Mouse (Mus musculus) urinary bladder, adult 2 months (tissue): Measurements from ENCODE around the gene Spink4. TPM values are rescaled to one million over a fixed set of nuclear protein-coding genes. Genes with fewer than 3 reads are reported as not detected.

Source experiments
- DNase-seq: peaks from one replicate; pipeline ENCODE4 v3.0.0; 2022; ENCODE audit warnings: low spot score
- polyA plus RNA-seq: library from polyadenylated mRNA; depleted of rRNA; stranded (reverse); fragments of >200 nt; gene quantifications from 2 replicates; pipeline ENCODE4 v1.2.3, GENCODE M21; 2012; rRNA removed

Gene Spink4
- polyA plus RNA-seq = 0.37 TPM in 1 of 2 replicates, not detected in the other

DNA sequence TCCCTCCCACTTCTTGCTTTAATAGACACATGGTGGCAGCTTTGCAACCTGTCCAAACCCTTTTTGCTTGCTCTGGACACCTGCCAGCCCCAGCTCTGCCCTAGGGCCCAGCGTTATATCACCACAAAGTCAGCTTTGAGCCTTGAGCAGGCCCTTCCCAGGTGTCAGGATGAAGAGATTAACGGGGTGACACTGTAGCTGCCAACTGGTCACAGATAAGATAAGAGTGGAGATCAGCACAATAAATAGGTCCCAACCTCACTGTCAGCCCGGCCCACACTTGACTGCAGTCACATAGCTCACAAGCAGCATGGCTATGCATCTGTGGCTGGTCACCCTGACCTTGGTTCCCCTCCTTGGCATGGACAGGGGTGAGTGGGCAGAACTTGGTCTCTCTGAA is at the start of gene Spink4:
Spink4 (plus strand) TSS at position 268 of the 400 bp plus-strand sequence.
- DNase-seq = no peak

DNA sequence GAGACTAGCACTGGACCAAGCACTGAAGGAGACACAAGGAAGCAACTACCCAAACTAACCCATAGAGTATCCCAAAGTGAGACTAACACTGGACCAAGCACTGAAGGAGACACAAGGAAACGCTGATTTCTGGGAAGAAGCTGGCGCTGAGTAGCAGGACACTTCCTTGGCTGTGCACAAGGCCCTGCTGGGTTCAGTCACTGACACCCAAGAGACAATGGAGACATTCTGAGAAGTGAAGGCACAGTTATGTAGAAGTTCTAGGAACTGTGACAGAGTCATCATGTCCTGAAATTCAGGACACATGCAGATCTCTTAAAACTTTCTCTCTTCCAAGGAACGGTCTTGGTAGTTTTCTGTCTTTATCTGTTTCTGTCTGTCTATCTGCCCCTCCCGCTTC is 49.6 kb upstream of the Spink4 start:
- DNase-seq = no peak

DNA sequence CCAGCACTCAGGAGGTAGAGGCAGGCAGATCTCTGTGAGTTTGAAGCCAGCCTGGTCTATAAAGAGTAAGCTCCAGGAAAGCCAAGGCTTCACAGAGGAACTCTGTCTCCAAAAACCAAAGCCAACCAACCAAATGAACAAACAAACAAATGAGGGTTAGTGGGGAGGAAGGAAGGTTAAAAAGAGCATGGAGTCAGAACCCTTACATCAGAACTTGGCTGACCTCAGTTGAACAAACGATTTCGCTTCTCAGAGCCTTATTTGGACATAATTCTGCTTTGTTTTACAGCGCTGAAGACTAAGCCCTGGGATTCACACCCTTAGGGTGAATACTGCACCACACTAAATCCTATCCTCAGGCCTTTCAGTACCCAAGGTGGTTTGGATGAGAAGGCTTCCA is 47.7 kb upstream of the Spink4 start:
- DNase-seq = no peak

DNA sequence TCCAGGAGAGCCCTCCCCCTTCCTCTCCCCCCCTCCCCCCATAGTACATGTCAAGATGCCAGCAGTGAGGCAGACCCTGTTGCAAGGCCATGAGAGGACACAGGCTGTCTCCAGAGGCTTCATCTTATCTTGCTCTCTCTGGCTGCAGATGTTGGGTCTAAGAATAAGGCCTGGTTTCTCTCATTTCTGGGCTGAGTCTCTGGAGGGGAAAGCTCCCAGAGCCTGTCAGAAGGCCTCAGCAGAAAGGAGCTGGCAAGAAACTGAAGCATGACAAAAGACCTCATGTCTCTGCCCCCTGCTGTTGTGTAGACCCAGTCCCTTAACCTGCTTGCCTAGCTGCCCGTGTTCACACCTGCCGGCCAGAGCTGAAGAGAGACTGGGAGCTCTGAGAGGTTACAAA is 46.5 kb upstream of the Spink4 start:
- no peak for DNase-seq

DNA sequence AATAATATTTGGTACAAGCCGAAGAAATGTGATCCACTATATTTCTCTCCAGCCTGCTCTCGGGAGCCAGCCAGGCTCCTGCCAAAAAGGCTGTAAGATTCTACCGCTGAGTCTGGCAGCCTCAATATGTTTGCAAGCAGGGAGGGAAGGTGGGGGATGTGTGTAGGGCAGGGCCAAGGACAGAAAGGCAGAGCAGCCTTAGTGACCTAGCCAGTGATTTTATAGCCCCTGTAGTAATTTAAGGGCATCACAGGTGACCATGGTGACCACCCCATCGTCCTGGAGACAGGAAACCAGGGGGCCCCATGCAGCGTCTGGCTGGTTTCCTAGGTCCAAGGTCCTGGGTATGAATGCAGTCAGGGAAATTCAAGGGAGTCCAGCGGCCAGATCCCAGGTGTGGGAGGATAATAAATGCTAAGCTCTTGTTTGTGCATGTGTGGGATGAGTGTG is 45.7 kb upstream of the Spink4 start:
- no peak for DNase-seq

DNA sequence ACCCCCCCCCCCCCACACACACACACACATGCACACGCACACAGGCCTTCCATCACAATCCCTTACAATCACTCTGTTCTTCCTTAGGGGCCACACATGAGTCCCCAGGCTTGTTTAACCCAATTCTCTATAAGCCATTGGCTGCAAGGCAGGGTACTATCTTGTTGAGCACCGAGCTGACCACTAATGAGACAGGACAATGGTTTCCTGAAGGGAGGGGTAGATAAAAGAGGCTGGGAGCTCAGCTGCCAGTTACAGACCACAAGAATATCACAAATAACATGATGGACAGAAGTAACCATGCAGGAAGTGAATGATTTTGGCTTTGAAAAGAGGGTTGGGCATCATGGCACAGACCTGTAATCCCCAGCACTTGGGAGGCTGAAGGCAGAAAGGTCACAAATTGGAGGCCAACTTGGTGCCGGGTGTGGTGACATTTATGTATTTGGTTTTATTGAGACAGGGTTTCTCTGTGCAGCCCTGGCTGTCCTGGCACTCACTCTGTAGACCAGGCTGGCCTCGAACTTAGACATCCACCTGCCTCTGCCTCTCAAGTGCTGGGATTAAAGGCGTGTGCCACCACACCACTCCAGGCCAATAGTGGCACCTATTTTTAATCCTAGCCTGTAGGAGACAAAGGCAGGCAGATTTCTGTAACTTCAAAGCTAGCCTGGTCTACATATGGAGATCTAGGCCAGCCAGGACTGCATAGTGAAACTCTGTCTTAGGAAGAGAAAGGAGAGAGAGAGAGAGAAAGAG is 44.9 kb upstream of the Spink4 start:
- DNase-seq = no peak

DNA sequence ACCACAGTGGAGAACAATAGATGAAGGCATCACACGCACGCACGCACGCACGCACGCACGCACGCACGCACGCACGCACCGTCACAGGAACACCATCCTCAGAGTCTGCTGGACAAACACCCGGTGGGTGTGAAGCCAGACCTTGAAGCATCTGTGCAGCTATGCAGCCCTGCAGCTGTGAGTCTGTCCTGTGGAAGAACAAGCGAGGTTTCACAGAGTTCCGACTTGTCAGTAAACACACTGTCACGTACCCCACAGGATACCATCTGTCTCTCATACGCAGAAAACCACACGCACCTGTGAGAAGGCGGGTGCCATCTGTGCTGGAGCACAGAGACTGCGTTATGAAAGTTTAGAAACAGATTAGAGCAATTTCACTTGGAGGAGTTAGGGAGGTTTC is 44.0 kb upstream of the Spink4 start:
- DNase-seq = no peak

DNA sequence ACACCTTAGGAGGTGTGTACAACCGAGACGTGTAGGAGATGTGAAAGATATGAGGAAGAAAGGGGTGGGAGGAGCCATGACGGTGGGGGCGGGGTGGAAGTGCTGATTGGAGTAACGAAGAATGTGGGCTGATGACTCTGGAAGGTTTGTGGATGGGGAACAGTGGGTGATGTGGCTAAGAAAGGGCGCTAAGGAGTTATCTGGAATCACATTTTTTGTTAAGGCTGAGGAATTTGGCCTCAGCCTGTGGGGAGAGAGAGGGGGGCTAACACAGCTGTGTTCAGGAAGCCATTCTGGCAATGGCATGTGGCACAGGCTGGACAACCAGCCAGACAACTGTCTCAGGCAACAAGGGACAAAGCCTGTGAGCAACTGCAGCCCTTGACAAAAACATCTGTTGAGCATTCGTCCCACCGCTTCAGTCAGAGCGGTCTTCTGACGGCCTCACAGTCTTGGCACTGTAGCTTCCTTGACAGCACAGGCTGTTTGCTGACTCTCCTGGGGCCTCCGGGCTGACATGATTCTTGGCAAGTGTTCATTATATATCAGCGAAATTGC is 43.0 kb upstream of the Spink4 start:
- DNase-seq = no peak

DNA sequence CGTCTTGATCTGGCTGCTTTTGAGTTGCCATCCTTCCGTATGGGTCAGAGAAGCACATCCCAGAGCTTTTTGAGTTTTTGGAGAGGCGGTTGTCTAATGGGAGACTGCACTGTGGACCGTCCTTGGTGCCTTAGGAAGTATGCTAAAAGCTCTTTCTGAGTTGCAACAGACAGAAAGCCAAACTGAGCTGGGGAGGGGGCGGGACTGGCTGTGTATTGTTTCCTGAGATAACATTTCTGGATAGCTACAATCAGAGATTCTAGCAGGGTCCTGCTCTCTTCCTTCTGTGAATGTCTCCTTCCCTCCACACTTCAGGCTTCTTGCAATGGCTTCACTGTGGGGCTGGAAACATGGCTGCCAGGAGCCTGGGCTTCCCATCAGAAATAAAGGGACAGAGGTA is 42.3 kb upstream of the Spink4 start:
- no peak for DNase-seq

DNA sequence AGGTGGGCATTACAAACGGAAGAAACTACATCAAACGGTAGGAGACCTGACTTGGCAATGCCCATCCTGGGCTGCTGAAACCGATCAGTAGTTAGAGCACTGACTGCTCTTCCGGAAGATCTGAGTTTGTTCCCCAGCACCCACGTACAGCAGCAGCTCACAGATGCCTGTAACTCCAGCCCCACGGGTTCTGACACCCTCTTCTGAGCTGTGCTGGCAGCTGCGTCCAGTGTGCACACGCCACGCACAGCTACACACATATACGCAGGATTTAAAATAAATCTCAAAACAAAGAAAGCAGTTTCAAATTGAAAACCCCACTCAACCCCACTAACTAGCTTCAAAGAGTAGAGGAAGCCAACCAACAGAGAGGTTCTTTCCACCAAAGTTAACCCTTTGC is 36.7 kb upstream of the Spink4 start:
- no peak for DNase-seq

DNA sequence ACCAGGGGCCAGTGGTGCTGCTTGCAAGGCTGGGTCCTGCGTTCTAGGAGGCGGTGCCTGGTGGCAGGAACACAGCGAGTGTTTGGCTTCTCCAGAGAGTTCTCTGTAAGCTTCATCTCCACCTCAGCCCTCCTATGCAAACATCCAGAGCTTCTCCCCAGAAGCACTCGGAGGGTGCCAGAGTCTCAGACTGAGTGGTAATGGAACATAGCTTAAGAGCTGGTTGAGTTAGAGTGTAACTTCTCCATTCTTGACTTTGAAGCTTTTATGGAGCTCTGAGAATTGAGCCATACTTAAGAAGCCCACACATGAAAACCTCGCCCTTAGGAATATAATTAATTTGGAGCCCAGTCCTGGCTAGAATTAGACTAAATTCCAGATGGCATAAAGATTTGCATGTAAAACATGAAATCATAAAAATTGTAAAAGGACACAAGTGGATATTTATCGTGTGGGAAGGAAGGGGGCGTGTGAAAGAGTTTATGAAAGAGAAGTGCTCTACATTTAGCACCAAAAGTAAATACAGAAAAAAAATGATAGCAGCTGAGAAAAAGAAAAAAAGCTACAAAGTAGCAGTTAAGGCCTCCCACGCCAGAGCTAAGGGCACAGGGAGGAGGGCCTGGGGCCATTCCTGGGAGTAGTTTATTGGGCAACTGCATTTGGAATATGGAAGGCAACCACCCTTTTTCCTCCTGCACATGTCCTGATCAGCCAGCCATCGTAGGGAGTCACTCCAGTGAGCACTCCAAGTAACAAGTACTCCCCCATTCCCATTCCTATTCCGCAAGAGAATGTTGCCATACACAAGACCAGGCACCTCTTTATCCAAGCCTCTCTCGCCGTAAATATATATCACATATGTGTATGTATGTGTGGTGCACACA is 35.3 kb upstream of the Spink4 start:
- DNase-seq = no peak

DNA sequence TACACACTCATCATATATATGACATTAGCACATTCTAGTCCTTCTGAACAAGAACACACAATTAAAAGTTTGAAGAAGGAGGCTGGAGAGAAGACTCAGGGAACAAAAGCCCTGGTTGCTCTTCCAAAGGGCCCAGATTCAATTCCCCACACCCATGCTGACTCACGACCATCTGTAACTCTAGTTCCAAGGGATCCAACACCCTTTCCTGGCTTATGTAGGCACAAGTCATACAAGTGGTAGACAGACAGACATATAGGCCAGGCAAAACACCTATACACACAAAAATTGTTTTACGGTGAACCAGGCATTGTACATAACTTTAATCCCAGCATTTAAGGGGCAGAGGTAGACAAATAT is 34.7 kb upstream of the Spink4 start:
- DNase-seq = no peak

DNA sequence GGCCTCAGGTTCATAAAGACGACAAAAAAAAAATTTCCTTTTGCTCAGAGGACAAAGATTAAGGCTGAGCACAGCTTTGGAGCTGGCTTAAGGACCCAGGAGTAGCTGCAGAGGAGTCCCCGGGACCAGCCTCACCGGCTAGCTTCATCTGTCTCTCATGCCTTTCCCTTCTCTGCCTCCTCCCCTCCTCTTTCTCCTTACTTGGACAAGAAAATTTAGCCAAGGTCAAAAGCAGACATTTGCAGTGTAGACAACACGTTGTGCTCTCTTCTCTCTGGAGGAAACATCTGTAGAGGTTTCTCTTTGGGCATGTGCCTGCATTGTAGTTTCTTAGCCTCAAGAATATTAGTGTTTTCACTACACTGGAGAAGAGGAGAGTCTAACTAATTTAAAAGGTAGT is 34.0 kb upstream of the Spink4 start:
- DNase-seq = no peak

DNA sequence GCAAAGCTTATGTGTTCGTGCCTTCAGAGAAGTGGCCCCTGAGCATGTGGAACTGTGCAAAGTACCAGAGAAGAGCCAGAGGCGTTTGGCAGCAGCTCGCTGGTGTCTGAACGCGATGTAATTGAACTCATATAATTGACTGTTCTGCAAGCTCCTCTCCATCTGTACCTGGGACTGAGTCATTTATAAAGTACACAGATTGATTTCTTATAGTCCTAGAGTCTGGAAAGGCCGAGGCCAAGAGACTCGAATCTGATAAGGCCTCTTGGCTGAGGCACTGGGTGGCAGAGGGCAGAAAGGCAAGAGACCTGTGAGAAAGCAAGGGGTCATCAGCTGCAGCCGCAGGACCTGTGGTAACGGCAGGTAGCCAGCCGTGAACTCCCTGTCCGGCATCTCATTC is 31.0 kb upstream of the Spink4 start:
- no peak for DNase-seq

DNA sequence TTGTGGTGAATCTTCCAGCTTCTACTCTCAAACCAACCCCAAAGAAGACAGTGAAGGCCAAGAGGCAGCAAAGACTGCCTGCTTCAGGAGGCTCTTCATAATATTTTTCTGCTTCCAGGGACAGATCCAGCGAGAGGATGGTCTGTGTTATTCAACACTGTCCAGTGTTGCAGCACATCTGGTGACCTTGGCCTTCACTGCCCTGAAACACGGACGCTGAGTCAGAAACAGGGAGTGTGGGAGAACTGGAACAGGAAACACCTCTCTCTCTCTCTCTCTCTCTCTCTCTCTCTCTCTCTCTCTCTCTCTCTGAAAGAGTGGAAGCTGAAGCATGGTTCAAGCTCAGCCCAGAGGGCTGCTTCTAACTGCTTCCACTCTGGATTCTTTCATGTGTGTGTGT is 30.6 kb upstream of the Spink4 start:
- DNase-seq = no peak

DNA sequence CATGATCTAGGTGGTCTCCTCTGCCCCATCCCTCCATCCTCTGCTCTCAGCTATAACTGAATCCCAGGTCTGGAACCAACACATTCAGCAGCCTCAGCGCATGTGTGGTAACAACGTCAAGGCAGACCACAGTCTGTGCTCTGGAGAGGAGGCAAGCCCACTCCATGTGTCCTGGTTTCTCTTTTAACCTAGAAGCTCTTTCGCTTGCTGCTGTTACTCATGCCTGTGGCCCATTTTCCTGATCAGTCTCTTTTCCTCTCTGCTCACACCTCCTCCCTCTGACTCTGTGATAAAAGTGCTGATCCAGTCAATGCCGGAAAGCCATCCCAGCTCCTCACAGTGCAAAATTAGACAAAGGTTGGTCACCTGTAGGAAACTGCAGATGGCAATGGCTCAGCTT is 29.9 kb upstream of the Spink4 start:
- no peak for DNase-seq

DNA sequence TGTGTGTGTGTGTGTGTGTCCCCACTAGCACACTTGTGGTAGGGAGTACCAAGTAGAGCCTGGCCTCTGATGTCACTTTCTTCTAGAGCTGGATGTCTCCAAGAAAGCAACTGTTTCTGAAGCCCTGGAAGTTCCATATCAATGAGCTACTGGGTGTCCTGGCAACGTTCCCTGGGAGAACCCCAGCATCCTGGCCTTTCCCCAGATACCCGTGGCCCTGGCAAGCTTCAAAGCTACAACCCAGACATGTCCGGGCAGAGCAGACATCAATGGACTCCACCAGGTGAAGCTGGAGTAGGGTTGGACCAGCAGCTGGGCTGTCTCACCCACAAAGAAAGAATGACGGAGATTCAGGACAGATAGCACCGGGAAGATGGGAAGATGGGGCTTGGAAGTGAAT is 28.6 kb upstream of the Spink4 start:
- DNase-seq = no peak

DNA sequence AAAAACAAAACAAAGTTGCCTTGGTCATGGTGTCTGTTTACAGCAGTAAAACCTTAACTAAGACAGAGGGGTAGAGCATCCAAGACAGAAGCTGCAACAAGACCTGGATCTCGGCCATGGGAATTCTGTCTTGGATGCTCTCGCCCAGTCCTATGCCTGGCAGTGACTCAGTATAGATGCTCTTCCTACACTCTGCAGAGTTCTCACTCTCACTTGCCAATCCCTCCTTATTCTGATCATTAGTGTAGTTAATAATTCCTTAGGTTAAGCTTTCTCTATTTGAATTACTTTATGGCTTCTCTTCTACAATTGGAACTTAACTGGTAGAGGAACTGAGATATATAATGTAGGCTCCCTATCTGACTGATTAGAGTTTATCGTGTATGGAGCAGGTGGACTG is 24.7 kb upstream of the Spink4 start:
- DNase-seq = no peak

DNA sequence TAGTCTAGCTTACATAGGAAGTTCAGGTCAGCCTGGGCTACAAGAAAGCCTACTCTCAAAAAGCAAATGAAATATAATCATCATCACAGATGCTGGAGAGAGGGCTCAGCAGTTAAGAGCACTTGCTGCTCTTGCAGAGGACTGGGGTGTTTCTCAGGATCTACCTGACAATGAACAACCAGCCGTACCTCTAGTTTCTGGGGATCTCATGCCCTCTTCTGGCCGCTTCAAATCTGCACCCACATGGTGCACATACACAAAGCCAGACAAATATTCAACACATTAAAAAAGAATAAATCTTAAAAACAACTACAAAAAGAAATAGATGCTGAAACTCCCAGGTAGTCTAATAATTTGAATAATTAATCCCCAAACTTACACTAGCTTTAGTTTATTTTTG is 24.2 kb upstream of the Spink4 start:
- no peak for DNase-seq

DNA sequence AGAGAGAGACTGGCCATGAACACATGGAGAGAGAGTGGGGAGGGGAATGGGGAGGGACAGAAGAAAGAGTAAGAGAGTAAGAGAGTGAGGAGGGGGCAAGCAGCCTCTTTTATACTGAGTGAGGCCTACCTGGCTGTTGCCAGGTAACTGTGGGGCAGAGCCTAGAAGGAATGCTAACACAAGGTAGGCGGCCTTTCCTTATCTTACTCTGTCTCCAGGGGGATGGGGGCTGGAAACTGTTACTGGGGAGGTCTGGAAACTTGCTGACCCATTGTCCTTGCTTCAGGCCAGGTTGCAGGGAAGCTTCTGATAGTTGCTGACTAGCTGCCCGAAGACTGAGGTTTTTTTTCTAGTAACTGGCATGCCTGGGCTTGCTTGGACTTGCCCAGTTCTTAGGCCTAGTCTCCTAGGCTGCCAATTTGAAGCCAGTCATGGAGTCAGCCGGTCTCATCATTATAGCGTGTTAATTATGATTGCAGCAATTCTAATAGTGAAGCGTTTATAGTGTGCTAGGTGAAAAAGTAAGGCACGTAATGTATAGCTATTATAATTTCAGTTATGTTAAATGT is 21.3 kb upstream of the Spink4 start:
- DNase-seq = no peak

DNA sequence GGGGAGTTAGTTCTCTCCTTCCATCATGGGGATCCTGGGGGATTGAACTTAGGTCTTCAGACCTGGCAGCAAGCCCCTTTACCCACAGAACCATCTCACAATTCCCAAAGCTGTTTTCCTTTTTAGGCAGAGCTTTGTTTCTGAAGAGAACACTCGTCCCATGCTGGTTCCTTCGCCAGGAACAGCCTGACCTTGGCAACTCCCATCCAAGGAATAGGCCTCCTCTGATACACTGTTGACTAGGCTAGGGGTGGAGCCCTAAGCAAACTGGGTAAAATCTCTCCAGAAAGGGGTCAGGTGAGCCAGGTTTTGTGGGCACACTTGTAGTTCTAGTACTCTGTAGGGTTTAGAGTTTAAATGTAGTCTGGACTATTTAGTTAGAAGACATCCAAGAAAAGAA is 20.6 kb upstream of the Spink4 start:
- no peak for DNase-seq

DNA sequence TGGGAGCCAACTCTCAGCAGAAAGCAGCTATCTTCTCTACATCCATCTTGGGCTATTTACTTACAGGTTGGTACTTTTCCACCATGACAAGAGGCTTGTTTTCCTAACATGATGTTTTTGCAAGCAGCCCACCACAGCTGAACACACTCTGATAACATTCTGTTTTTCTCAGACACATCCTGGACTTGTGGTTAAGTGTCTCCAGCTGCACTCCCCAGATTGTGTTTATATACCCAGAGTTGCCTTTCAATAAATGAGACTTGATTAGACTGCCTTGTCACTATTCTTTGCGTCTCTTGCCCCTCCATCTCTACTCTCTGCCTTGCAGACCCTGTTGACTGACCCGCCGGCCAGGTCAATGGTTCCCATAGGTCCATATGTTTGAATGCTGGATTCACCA is 19.8 kb upstream of the Spink4 start:
- DNase-seq = no peak

DNA sequence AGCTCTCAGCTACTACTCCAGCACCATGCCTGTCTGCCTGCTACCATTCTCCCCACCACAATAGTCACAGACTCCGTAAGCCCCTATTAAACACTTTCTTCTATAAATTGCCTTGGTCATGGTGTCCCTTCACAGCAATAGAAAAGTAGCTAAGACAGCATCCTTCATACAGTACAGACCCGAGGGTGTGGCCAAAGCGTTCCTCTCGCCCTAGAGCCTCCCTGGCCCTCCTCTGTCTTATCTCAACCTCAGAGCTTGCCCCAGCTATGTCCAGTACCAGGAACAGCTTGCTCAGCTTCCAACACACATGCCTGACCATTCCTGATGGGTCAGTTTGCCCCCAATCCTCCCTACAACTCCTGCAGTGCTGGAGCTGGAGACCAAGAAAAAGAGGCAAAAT is 19.2 kb upstream of the Spink4 start:
- DNase-seq = no peak
